Mouse (Mus musculus) limb, embryonic 12.5 days (tissue): ENCODE measurements around the gene D630003M21Rik. TPM values are rescaled to one million over a fixed set of nuclear protein-coding genes. Genes with fewer than 3 reads are reported as not detected.

ENCODE experiments used
- ATAC-seq: fragments of 200-750 bp; cut with Nextera tagmentation; 2 replicates; pipeline ENCODE4 v1.8.0; 2017; ENCODE audit warnings: low read depth, moderate TSS enrichment; ENCODE audit not compliant: insufficient number of reproducible peaks, insufficient read depth, low FRiP score, low TSS enrichment
- H3K27ac ChIP-seq: fragments of 300-500 bp; sonication (generic); 2 replicates; pipeline ENCODE4 v1.5.1; 2016; ENCODE audit warnings: mild to moderate bottlenecking, moderate library complexity
- H3K27me3 ChIP-seq: fragments of 300-500 bp; sonication (generic); 2 replicates; pipeline ENCODE4 v1.6.1; 2016; ENCODE audit warnings: mild to moderate bottlenecking, moderate library complexity
- H3K36me3 ChIP-seq: fragments of 300-500 bp; sonication (generic); 2 replicates; pipeline ENCODE4 v1.6.1; 2016; ENCODE audit warnings: mild to moderate bottlenecking, moderate library complexity
- H3K4me1 ChIP-seq: fragments of 300-500 bp; sonication (generic); replicated peaks from 2 replicates; pipeline ENCODE4 v1.6.1; 2016
- H3K4me2 ChIP-seq: fragments of 300-500 bp; sonication (generic); 2 replicates; pipeline ENCODE4 v1.6.1; 2016; ENCODE audit warnings: mild to moderate bottlenecking, moderate library complexity
- H3K4me3 ChIP-seq: fragments of 300-500 bp; sonication (generic); replicated peaks from 2 replicates; pipeline ENCODE4 v1.5.1; 2016; ENCODE audit warnings: mild to moderate bottlenecking
- H3K9ac ChIP-seq: fragments of 300-500 bp; sonication (generic); replicated peaks from 2 replicates; pipeline ENCODE4 v1.6.1; 2016; ENCODE audit warnings: mild to moderate bottlenecking, moderate library complexity
- H3K9me3 ChIP-seq: fragments of 300-500 bp; sonication (generic); 2 replicates; pipeline ENCODE4 v1.6.1; 2016; ENCODE audit warnings: mild to moderate bottlenecking, moderate library complexity
- WGBS: fragments of 180-500 bp; shearing (Covaris S2); methylation state at CpG from one replicate; pipeline ENCODE4 v1.1.7; 2016; 5-methylcytosine and 5-hydroxymethylcytosine counted together
- polyA plus RNA-seq: library from polyadenylated mRNA; unstranded; fragments of >200 nt; fragmentation: Nextera tagmentation; extraction: Ambion mirVana; gene quantifications from 2 replicates; pipeline ENCODE4 v1.2.1, GENCODE M21; 2016

The D630003M21Rik gene
- polyA plus RNA-seq, 1 experiment from 2014 or later = 10.2 TPM

DNA sequence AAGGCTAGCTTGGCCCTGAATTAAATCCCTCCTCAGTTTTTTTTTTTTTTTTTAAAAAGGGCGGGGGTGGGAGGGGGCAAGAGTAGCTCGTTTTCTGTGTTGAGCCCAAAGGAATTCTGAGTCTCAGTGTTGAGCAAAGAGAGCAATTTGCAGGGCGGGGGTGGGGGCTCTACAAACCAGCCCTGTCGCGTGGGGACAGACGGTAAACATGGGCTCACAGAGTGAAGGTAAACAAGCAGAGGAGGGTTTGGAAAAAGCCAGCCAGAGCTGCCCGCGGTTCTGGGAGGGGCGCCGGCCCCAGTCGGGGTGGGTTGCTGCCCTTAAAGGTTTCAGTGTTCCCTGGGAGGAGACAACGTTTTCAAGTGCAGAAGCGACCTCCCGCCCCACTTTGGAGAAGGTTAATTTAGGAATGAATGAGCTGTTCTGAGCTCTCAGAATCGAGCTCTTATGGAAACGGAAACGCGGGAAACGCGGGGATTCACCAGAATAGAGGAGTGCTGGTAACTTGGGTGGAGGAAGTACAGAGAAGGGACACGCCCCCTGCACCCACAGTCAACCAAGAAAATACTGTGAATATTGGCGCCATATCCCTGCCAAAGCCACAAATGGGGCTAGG lies 75.2 kb downstream of the D630003M21Rik start:
- Histone ChIP-seq H3K9ac (peak overlapping the region; percentile 54), H3K36me3 (no peaks in the 10 kb centered on the region), H3K4me1 (peaks cover 16% of the 10 kb centered on the region), H3K27ac (peak overlapping the region; percentile 78), H3K9me3 (0 out of 2 replicates have a peak, but pooled peaks cover 6% of the 10 kb centered on the region), H3K4me3 (peak overlapping the region; percentile 39), H3K27me3 (no peaks in the 10 kb centered on the region), H3K4me2 (peak overlapping the region; percentile 69)
- ATAC-seq = peak; percentile 72
- 2% methylated on average over 22 of the region's 22 CpGs for WGBS

DNA sequence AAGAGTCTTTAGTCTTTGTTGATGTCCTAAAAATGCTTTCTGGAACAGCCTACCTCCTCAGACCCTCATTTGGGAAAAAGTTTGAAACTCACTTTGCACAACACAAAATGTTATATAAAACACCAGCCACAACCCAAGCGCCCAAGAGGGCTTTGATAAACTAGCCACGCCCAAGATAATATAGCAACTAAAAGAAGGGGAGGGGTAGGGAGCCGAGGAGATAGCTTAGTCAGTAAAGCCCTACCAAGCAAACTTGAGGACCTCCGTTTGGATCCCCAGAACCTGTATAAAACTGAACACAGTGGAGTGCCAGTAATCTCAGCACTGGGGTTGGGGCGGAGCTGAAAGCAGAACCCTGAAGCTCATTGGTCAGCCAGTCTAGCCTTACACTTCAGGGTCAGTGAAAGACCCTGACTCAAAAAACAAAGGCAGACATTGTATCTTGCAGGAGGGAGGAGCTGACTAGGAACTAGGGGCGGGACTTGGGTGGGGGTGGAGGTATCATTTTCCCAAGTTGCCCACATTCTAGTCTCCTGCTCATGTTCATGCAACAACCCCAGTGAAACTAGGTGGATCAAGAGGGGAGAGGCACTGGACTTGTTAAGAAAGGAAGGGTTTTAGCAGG lies 76.2 kb downstream of the D630003M21Rik start:
- peaks cover 16% of the 10 kb centered on the region for H3K4me1 ChIP-seq
- H3K4me2 ChIP-seq = peak overlapping the region; percentile 69
- no peak overlapping the region for H3K4me3 ChIP-seq
- peaks cover under 1% of the 10 kb centered on the region; the same call in 1 of the 2 replicates for H3K27me3 ChIP-seq
- no peaks in the 10 kb centered on the region for H3K36me3 ChIP-seq
- no peak overlapping the region for H3K9ac ChIP-seq
- WGBS = 48% methylated on average over 6 of the region's 6 CpGs
- peak overlapping the region; percentile 78 for H3K27ac ChIP-seq
- H3K9me3 ChIP-seq = 0 out of 2 replicates have a peak, but pooled peaks cover 6% of the 10 kb centered on the region
- ATAC-seq = peak; percentile 85

DNA sequence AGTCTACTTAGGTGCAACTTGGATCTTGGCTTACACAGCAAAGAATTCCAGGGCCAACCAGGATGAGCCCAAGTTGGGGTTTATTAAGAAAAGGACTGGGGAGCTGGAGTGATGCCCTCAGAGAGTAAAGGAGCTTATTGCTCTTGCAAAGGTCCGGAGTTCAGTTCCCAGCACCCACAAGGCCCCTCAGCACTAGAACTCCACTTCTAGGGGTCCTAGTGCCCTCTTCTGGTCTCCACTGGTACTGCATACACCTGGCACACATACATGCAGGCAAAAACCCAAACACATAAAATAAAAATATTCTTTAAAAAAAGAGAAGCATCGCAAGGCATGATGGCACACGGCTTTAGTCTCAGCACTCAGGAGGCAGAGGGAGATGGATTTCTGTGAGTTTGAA lies 77.9 kb downstream of the D630003M21Rik start:
- Histone ChIP-seq H3K4me2 (no peak overlapping the region), H3K27me3 (peaks cover 16% of the 10 kb centered on the region), H3K4me3 (no peak overlapping the region), H3K36me3 (no peaks in the 10 kb centered on the region), H3K4me1 (peaks cover 20% of the 10 kb centered on the region), H3K27ac (no peak overlapping the region), H3K9me3 (0 out of 2 replicates have a peak, but pooled peaks cover 6% of the 10 kb centered on the region), H3K9ac (no peak overlapping the region)
- WGBS = 98% methylated on average over 3 of the region's 3 CpGs
- no peak for ATAC-seq

DNA sequence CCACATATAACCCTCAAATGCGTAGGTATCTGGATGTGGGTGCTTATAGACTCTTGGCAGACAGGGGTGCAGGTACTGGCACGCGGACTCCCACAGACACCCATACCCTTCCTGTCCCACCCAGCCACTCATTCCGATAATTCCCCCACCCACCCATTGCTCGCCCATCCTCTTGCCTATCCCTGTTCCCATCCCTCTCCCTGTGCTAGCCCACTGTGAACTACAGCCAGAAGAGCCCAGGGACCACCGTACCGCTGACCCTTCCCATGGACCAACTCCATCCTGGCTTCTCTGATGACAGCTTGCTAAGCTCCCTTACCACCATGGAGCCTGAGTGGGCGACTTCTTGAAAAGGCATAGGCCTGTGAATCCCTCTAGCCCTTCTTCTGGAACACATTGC lies 82.1 kb downstream of the D630003M21Rik start:
- no peak for ATAC-seq
- Histone ChIP-seq H3K4me3 (no peak overlapping the region), H3K9me3 (0 out of 2 replicates have a peak, but pooled peaks cover 6% of the 10 kb centered on the region), H3K27ac (no peak overlapping the region), H3K9ac (no peak overlapping the region), H3K4me1 (peaks cover 18% of the 10 kb centered on the region), H3K36me3 (no peaks in the 10 kb centered on the region), H3K4me2 (no peak overlapping the region), H3K27me3 (peaks cover 47% of the 10 kb centered on the region)
- WGBS = 87% methylated on average over 8 of the region's 8 CpGs

DNA sequence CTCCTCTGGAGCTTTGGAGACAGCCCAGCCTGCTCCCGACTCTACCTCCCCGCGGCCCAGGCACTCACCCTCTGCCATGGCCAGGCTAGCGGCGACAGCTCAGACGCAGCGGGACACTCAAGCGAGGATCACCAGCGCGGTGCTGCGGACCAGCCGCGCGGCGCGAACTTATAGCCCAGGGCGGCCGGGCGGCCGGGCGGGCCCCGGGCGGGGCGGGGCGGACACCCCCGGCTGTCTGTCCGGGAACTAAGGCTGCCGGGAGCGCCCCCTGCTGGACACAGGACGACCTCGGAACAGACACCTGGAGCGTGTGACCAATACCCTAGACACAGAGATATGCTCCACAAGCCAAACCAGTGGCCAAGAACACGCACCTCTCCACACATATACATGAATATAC lies 82.8 kb downstream of the D630003M21Rik start, which contains the start of gene Tgm2:
Gene Tgm2 (minus strand): TSS at position 214 of the 400 bp plus-strand sequence.
- no peak; the same call in 1 of the 2 replicates for ATAC-seq
- Histone ChIP-seq H3K27me3 (peaks cover 47% of the 10 kb centered on the region), H3K9ac (peak within 1 kb of the TSS; percentile 57), H3K36me3 (no peaks in the 10 kb centered on the region), H3K27ac (no peak within 1 kb of the TSS), H3K4me3 (peak within 1 kb of the TSS; percentile 40), H3K9me3 (0 out of 2 replicates have a peak, but pooled peaks cover 5% of the 10 kb centered on the region), H3K4me1 (peaks cover 18% of the 10 kb centered on the region), H3K4me2 (peak within 1 kb of the TSS; percentile 66)
- under 1% methylated on average over 27 of the region's 33 CpGs for WGBS

DNA sequence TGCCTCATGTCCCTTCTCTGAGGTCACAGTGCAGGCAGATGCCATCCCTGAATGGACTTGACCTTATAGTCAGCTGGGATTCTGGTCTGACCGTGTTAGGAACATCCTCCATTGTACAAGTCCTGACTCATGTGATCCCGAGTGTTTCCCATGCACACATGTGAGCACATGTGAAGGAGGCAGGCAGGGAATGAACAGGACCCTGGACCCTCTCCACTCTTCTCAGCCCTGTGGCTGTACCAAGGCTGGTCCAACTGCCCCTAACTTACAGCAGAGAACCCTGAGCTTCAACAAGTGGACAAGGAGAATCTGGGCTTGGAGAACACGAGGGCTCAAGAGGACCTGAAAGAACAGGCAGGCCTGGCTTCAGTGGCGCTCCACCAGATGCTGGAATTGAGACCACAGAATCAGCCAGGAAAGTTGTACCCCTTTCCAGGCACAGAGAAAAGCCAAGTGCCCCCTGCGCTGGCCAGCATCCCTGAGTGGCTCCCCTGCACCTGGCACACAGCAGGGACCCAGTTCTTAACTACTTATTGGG lies 83.4 kb downstream of the D630003M21Rik start:
- WGBS = 76% methylated on average over 5 of the region's 5 CpGs
- no peak for ATAC-seq
- Histone ChIP-seq H3K4me1 (peaks cover 18% of the 10 kb centered on the region), H3K27me3 (peaks cover 47% of the 10 kb centered on the region), H3K9ac (no peak overlapping the region), H3K9me3 (no peaks in the 10 kb centered on the region), H3K4me3 (peak overlapping the region; percentile 40), H3K36me3 (no peaks in the 10 kb centered on the region), H3K4me2 (peak overlapping the region; percentile 66), H3K27ac (no peak overlapping the region)

DNA sequence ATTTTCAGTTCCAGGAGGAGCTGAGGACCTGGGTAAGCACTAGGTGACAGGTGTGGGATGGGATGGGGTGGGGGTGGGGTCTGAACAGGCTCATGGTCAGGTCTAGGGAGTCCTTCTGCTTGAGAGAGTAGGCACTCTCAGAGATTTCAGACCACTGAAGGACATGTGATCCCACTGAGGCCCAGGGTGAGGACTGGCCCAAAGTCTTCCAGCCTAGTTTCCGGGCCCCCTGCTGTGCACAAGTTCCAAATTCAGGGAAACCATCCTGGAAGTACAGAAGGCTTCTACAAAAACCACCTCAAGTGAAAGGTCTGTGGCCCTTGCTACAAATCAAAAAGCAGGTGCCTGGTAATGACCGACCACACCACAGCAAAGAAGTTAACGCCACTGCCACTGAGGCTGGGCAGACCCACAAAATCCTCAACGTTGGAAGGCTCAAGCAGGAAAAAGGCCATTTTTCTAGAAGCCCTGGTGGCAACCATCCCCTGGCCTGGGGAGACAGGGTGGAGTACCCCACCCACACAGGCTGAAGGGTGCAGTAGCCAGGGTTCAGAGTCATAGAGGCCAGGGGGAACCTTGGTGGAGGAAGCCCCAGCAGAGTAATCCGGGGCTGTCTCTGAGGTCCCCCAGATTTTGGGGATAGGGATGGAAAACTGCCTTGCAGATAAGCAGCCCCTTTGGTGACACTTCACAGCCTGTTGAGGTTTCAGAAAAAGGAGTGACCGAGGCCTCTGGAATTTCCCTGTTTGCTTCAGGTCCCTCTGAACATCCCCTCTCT lies 84.1 kb downstream of the D630003M21Rik start:
- no peak for ATAC-seq
- Histone ChIP-seq H3K9ac (no peak overlapping the region; the same call in 1 of the 2 replicates), H3K4me3 (no peak overlapping the region), H3K36me3 (no peaks in the 10 kb centered on the region), H3K4me1 (peaks cover 20% of the 10 kb centered on the region), H3K27ac (no peak overlapping the region), H3K27me3 (peaks cover 47% of the 10 kb centered on the region), H3K4me2 (no peak overlapping the region), H3K9me3 (no peaks in the 10 kb centered on the region)
- WGBS = 79% methylated on average over 6 of the region's 6 CpGs

DNA sequence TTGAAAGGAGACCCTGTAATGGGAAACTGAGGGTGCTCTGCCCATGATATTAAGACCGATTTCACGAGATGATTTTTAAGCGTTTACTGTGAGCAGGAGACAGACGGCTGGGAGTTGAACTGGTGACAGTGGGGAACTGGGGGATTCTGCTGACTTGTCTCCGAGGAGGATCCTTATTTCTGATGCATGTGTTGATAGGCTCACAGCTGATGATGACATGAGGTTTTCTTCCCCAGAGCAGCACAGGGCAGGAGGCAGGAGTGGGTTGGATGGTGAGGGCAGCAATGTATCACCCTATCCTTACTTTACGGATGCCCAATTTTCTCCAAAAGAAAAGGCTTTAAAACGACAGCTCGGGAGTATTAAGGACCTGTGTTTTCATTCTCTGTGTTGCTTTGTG lies 84.8 kb downstream of the D630003M21Rik start:
- WGBS = 58% methylated on average over 8 of the region's 8 CpGs
- no peak overlapping the region for H3K4me2 ChIP-seq
- H3K9ac ChIP-seq = no peak overlapping the region
- H3K4me3 ChIP-seq = no peak overlapping the region
- peaks cover 26% of the 10 kb centered on the region for H3K4me1 ChIP-seq
- no peaks in the 10 kb centered on the region for H3K9me3 ChIP-seq
- peaks cover 47% of the 10 kb centered on the region for H3K27me3 ChIP-seq
- no peak for ATAC-seq
- no peak overlapping the region for H3K27ac ChIP-seq
- H3K36me3 ChIP-seq = no peaks in the 10 kb centered on the region

DNA sequence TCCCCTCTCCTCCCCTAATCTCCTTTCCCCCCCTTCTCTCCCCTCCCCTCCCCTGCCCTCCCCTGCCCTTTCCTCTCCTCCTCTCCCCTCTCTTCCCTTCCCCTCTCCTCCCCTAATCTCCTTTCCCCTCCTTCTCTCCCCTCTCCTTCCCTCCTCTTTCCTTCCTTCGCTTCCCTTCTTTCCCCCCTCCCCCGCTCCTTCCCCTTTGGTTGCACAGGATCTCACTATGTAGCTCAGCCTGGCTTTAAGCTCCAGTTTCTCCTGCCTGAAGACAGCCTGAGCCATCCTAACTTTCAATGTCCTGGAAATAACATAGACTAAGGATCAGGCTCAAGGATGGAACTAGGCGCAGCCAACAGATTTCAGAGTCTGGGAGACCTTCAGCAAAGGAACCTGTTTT lies 85.2 kb downstream of the D630003M21Rik start:
- H3K9me3 ChIP-seq = no peaks in the 10 kb centered on the region
- no peak overlapping the region for H3K4me3 ChIP-seq
- peaks cover 47% of the 10 kb centered on the region for H3K27me3 ChIP-seq
- WGBS = 57% methylated on average over 3 of the region's 3 CpGs
- H3K36me3 ChIP-seq = no peaks in the 10 kb centered on the region
- H3K27ac ChIP-seq = no peak overlapping the region
- peaks cover 26% of the 10 kb centered on the region for H3K4me1 ChIP-seq
- no peak for ATAC-seq
- no peak overlapping the region for H3K9ac ChIP-seq
- H3K4me2 ChIP-seq = 0 out of 2 replicates have a peak overlapping the region, but pooled peaks have one; percentile 15

DNA sequence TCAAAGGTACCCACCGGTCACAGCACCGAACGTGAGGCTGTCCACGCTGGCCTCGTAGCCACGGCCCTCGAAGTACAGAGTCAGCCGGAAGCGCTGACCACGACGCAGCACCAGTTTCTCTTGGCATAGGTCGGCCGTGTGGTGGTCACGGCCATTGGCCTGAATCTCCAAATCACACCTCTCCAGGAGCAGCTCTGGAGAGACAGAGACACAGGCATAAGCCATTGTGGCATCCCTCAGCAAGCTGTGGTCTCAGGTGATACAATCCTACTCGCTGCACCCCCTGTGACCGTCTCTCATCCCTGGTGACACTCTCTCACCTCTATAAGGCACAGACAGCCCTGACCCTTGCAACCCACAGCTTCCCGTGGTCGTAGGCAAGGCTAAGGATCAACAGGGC lies 86.0 kb downstream of the D630003M21Rik start:
- H3K4me1 ChIP-seq = peaks cover 26% of the 10 kb centered on the region
- no peak overlapping the region for H3K27ac ChIP-seq
- H3K36me3 ChIP-seq = no peaks in the 10 kb centered on the region
- 75% methylated on average over 18 of the region's 18 CpGs for WGBS
- H3K9ac ChIP-seq = no peak overlapping the region
- H3K9me3 ChIP-seq = no peaks in the 10 kb centered on the region
- H3K27me3 ChIP-seq = peaks cover 47% of the 10 kb centered on the region
- ATAC-seq = no peak
- H3K4me2 ChIP-seq = 0 out of 2 replicates have a peak overlapping the region, but pooled peaks have one; percentile 15
- no peak overlapping the region for H3K4me3 ChIP-seq
